Mouse (Mus musculus) cerebellum, adult 2 months (tissue): ENCODE data around the gene Rbm43. TPM values are rescaled to one million over a fixed set of nuclear protein-coding genes. Genes with fewer than 3 reads are reported as not detected.

Experiments
- DNase-seq, 2 experiments: peaks; one replicate each; pipeline ENCODE4 v3.0.0; 2021
- H3K27ac ChIP-seq: fragments of 200-500 bp; 2 replicates; pipeline ENCODE4 v1.5.1; 2012; ENCODE audit warnings: low read length, control low read depth, inconsistent platforms; ENCODE audit not compliant: insufficient read depth
- H3K27me3 ChIP-seq: fragments of 200-500 bp; 2 replicates; pipeline ENCODE4 v1.6.1; 2012; ENCODE audit warnings: inconsistent platforms, mild to moderate bottlenecking, low read length, moderate library complexity; ENCODE audit not compliant: control insufficient read depth, insufficient read depth
- H3K4me1 ChIP-seq: fragments of 200-500 bp; 2 replicates; pipeline ENCODE4 v1.6.1; 2011; ENCODE audit warnings: low read length; ENCODE audit not compliant: control insufficient read depth, insufficient read depth
- H3K4me3 ChIP-seq: fragments of 200-500 bp; replicated peaks from 2 replicates; pipeline ENCODE3; 2011; ENCODE audit warnings: mild to moderate bottlenecking, low read depth, low read length, control low read depth; ENCODE audit not compliant: insufficient read depth
- CTCF ChIP-seq: fragments of 200-500 bp; IDR thresholded peaks from 2 replicates; pipeline ENCODE4 v1.5.1; 2011; ENCODE audit warnings: low read depth, mild to moderate bottlenecking, control low read depth, low read length, moderate library complexity, borderline replicate concordance; ENCODE audit not compliant: insufficient read depth
- POLR2A ChIP-seq: fragments of 200-500 bp; IDR thresholded peaks from 2 replicates; pipeline ENCODE4 v1.6.1; 2011; ENCODE audit warnings: low read length, control low read depth, borderline replicate concordance; ENCODE audit not compliant: insufficient read depth
- WGBS: fragments of 180-500 bp; shearing (Covaris S2); methylation state at CpG from one replicate; pipeline ENCODE4 v1.1.7; 2018; 5-methylcytosine and 5-hydroxymethylcytosine counted together
- polyA plus RNA-seq: library from polyadenylated mRNA; depleted of rRNA; stranded (reverse); fragments of >200 nt; gene quantifications from 2 replicates; pipeline ENCODE4 v1.2.3, GENCODE M21; 2012

The Rbm43 gene
- polyA plus RNA-seq, 1 experiment, result 18.8 TPM

DNA sequence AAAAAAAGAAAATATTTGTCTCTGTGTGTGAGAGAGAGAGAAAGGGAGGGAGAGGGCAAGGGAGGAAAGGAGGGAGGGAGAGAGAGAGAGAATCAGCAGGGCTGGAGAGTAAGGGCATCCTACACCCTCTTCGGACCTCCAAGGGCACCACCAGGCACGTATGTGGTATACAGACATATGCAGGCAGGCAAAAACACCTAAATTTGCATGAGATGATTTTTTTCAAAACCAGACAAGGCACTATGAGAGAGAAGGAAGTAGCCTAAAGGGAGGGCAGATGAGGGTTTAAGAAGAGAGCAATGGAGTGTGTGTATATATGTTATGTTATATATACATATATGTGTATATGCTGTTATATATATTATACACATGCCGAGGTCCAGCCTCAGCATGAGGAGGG is 32.3 kb upstream of the Rbm43 start:
- H3K27me3 ChIP-seq, result no peaks in the 10 kb centered on the region
- WGBS, result 94% methylated on average over 3 of the region's 3 CpGs
- H3K4me1 ChIP-seq, result no peaks in the 10 kb centered on the region
- H3K27ac ChIP-seq, result no peak overlapping the region
- no peak for DNase-seq
- H3K4me3 ChIP-seq, result no peak overlapping the region
- no peak for TF ChIP-seq CTCF
- no peak for TF ChIP-seq POLR2A

GRCm38 (mm10) chr2:51953648-51954204 is 18.8 kb upstream of the Rbm43 start:
- no peak overlapping the region for H3K4me3 ChIP-seq
- WGBS, result 92% methylated on average over 7 of the region's 7 CpGs

DNA sequence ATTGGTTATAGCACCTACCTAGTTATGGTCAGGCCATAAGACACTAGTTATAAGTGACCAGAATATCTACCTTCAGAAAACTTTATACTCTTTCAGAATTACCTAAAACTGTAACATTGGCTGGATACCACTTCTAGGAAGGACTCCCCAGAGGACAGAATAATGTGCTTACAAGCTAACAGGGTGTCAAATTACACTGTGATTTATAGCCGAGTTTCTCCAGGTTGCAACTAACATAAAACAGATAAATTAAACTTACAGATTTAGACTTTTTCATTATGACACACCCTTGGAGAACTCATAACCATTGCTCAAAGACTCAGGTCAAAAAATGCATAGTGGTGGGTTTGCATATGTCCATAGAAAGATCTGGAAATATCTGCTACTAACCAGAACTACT is 15.9 kb upstream of the Rbm43 start:
- TF ChIP-seq CTCF (no peak), POLR2A (no peak)
- DNase-seq, result no peak
- WGBS, result 67% methylated on average over 1 of the region's 1 CpGs
- no peak overlapping the region for H3K27ac ChIP-seq
- H3K4me3 ChIP-seq, result no peak overlapping the region
- H3K4me1 ChIP-seq, result no peaks in the 10 kb centered on the region; the same call in 1 of the 2 replicates
- no peaks in the 10 kb centered on the region for H3K27me3 ChIP-seq

More at GRCm38 (mm10) chr2:51953648-51954204, 18.8 kb upstream of the Rbm43 start:
- Histone ChIP-seq H3K27ac (no peak overlapping the region), H3K4me1 (no peaks in the 10 kb centered on the region; the same call in 1 of the 2 replicates), H3K27me3 (no peaks in the 10 kb centered on the region)
- no peak for TF ChIP-seq POLR2A
- no peak for DNase-seq

GRCm38 (mm10) chr2:51948105-51948830 is 13.3 kb upstream of the Rbm43 start:
- Histone ChIP-seq H3K27me3 (no peaks in the 10 kb centered on the region), H3K4me3 (no peak overlapping the region), H3K4me1 (no peaks in the 10 kb centered on the region), H3K27ac (no peak overlapping the region)
- 75% methylated on average over 6 of the region's 6 CpGs for WGBS
- TF ChIP-seq POLR2A (no peak), CTCF (no peak)
- no peak for DNase-seq

DNA sequence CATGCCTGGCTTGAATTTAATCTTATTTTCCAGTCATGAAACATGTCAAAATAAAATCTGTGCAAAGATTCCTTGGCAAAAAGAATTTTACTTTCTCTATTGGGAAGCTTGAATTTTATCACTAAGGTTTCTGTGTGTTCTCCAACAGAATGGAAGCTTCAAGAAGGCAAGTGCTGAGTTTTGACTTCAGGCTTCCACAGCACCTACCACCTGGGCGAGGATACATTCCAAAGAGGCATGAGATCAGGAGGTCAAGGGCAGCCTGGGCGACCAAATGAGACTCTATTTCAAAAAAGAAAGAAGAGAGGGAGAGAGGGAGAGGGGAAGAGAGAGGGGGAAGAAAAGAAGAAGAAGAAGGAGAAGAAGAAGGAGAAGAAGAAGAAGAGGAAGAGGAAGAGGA is 10.8 kb upstream of the Rbm43 start:
- Histone ChIP-seq H3K4me1 (no peaks in the 10 kb centered on the region), H3K27me3 (no peaks in the 10 kb centered on the region), H3K27ac (no peak overlapping the region), H3K4me3 (no peak overlapping the region)
- WGBS, result 71% methylated on average over 2 of the region's 2 CpGs
- no peak for TF ChIP-seq CTCF
- no peak for TF ChIP-seq POLR2A
- DNase-seq, result no peak

- Histone ChIP-seq H3K27ac (no peak overlapping the region), H3K27me3 (no peaks in the 10 kb centered on the region), H3K4me3 (no peak overlapping the region), H3K4me1 (no peaks in the 10 kb centered on the region)
- TF ChIP-seq POLR2A (no peak), CTCF (no peak)
- WGBS, result 90% methylated on average over 7 of the region's 7 CpGs
- DNase-seq, result no peak
Measured at GRCm38 (mm10) chr2:51941832-51942231, 6.9 kb upstream of the Rbm43 start.

DNA sequence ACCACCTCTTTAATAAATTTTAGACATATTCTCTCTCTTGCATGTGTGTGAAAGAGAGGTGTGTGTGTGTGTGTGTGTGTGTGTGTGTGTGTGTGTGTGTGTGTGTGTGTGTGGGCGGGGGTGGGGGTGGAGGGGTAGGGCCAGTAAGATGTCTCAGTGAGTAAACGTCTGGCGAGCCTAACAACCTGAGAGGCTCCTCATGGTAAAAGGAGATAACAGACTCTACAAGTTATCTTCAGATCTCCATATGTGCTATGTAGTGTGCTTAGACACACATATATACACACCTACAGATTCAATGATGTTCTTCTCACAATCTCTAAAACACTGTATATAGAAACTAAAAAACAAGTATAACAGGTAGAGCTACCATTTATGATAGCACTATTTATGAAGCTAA is 3.8 kb upstream of the Rbm43 start:
- H3K4me1 ChIP-seq, result peaks cover 2% of the 10 kb centered on the region; the same call in 1 of the 2 replicates
- H3K27me3 ChIP-seq, result no peaks in the 10 kb centered on the region
- no peak overlapping the region for H3K27ac ChIP-seq
- no peak overlapping the region for H3K4me3 ChIP-seq
- DNase-seq, result no peak
- no peak for TF ChIP-seq CTCF
- TF ChIP-seq POLR2A, result no peak
- 87% methylated on average over 3 of the region's 3 CpGs for WGBS

GRCm38 (mm10) chr2:51937004-51937403 is 2.0 kb upstream of the Rbm43 start:
- DNase-seq, result no peak
- WGBS, result 85% methylated on average over 6 of the region's 6 CpGs
- Histone ChIP-seq H3K27me3 (no peaks in the 10 kb centered on the region), H3K27ac (no peak overlapping the region), H3K4me3 (no peak overlapping the region), H3K4me1 (peaks cover 4% of the 10 kb centered on the region; the same call in 1 of the 2 replicates)
- no peak for TF ChIP-seq CTCF
- TF ChIP-seq POLR2A, result no peak
